Mouse (Mus musculus) embryo, embryonic 9.5 days (tissue): Measurements from ENCODE around the gene Rnf216.
"Not testable (repeated sequence)": the region's sequence is repeated elsewhere in the genome, so short reads cannot be mapped to it uniquely, and the experiment has no call there.

Experiments
- DNase-seq: peaks from one replicate; pipeline ENCODE4 v3.0.0-alpha.2; 2017; ENCODE audit errors: extremely low spot score

The Rnf216 gene

GRCm38 (mm10) chr5:143112281-143113246 lies at the start of gene Rnf216:
TSS of gene Rnf216 (minus strand) at chr5:143112994.
- DNase-seq, result peak; percentile 93

- DNase-seq, result no peak
Measured at GRCm38 (mm10) chr5:143155534-143155933, 42.7 kb upstream of the Rnf216 start.

GRCm38 (mm10) chr5:143153756-143154155 lies 41.0 kb upstream of the Rnf216 start:
- no peak for DNase-seq

- no peak for DNase-seq
Measured at GRCm38 (mm10) chr5:143150044-143150443, 37.2 kb upstream of the Rnf216 start.

GRCm38 (mm10) chr5:143149536-143149935 lies 36.7 kb upstream of the Rnf216 start:
- no peak for DNase-seq

- DNase-seq, result no peak
Measured at GRCm38 (mm10) chr5:143148661-143149060, 35.9 kb upstream of the Rnf216 start.

GRCm38 (mm10) chr5:143147481-143147880 lies 34.7 kb upstream of the Rnf216 start, which contains the start of gene Olfr718-ps1:
TSS of gene Olfr718-ps1 (minus strand) at chr5:143147581.
- DNase-seq, result no peak

GRCm38 (mm10) chr5:143137580-143137979 lies 24.8 kb upstream of the Rnf216 start:
- no peak for DNase-seq

- no peak for DNase-seq
Measured at GRCm38 (mm10) chr5:143135042-143135441, 22.2 kb upstream of the Rnf216 start.

GRCm38 (mm10) chr5:143134216-143135010 lies 21.6 kb upstream of the Rnf216 start:
- not testable (repeated sequence) for DNase-seq

- DNase-seq, result no peak
Measured at GRCm38 (mm10) chr5:143132935-143133514, 20.2 kb upstream of the Rnf216 start.

- no peak for DNase-seq
Measured at GRCm38 (mm10) chr5:143130342-143130741, 17.5 kb upstream of the Rnf216 start.

GRCm38 (mm10) chr5:143129101-143129500 lies 16.3 kb upstream of the Rnf216 start:
- DNase-seq, result no peak

- DNase-seq, result no peak
Measured at GRCm38 (mm10) chr5:143127837-143128236, 15.0 kb upstream of the Rnf216 start.

GRCm38 (mm10) chr5:143126908-143127307 lies 14.1 kb upstream of the Rnf216 start:
- DNase-seq, result no peak

- no peak for DNase-seq
Measured at GRCm38 (mm10) chr5:143126089-143126488, 13.3 kb upstream of the Rnf216 start.

- no peak for DNase-seq
Measured at GRCm38 (mm10) chr5:143125601-143126000, 12.8 kb upstream of the Rnf216 start.

- no peak for DNase-seq
Measured at GRCm38 (mm10) chr5:143124805-143125378, 12.1 kb upstream of the Rnf216 start.

GRCm38 (mm10) chr5:143122673-143123072 lies 9.9 kb upstream of the Rnf216 start:
- DNase-seq, result no peak

- DNase-seq, result no peak
Measured at GRCm38 (mm10) chr5:143122125-143122524, 9.3 kb upstream of the Rnf216 start.

- no peak for DNase-seq
Measured at GRCm38 (mm10) chr5:143106842-143107241, 6.0 kb downstream of the Rnf216 start.

GRCm38 (mm10) chr5:143103231-143103630 lies 9.6 kb downstream of the Rnf216 start:
- no peak for DNase-seq
